ENCODE assay signal across 11 mouse cellular contexts in genomic region chr9:116965691-116966090, GRCm38 (mm10).
DNase-seq lines count a peak whose midpoint lies in the region; ATAC-seq lines count a peak whose summit lies in the region.
"Had no signal": no experiment of that assay in that cellular context is flagged by ENCODE, and none has a peak within 500 bp of the region (broad histone marks: within the 10 kb centered on the region; RNA-seq: fewer than 3 reads in every experiment).

No protein-coding gene starts in this region.

- H3K4me2 ChIP-seq in hindbrain, embryonic 16.5 days (ENCODE audit: low read length): no peak overlapping the region
- H3K4me2 ChIP-seq in limb, embryonic 13.5 days (replicated peaks): peak overlapping the region; percentile 46
- H3K4me2 ChIP-seq: heart, embryonic 15.5 days; midbrain, embryonic 12.5 days had no signal

- WGBS in hindbrain, embryonic 10.5 days: 68% methylated on average over 6 of the region's 6 CpGs
- WGBS in hindbrain, embryonic 16.5 days: 52% methylated on average over 6 of the region's 6 CpGs
- 28% methylated on average over 6 of the region's 6 CpGs for WGBS in limb, embryonic 13.5 days

- no peaks in the 10 kb centered on the region for H3K27me3 ChIP-seq in hindbrain, embryonic 10.5 days (ENCODE audit: insufficient read depth, poor library complexity, severe bottlenecking)
- H3K27me3 ChIP-seq in hindbrain, embryonic 16.5 days (replicated peaks; ENCODE audit: control insufficient read depth, insufficient read depth, low read length): no peaks in the 10 kb centered on the region
- H3K27me3 ChIP-seq in limb, embryonic 13.5 days: no peaks in the 10 kb centered on the region
- H3K27me3 ChIP-seq: heart, embryonic 15.5 days; midbrain, embryonic 12.5 days had no signal

- H3K9ac ChIP-seq in hindbrain, embryonic 16.5 days (ENCODE audit: low read depth, low read length): no peak overlapping the region
- H3K9ac ChIP-seq in limb, embryonic 13.5 days: no peak overlapping the region
- H3K9ac ChIP-seq: heart, embryonic 15.5 days; midbrain, embryonic 12.5 days had no signal

- H3K4me1 ChIP-seq in hindbrain, embryonic 10.5 days (replicated peaks): peaks cover 8% of the 10 kb centered on the region; the same call in 1 of the 2 replicates
- peaks cover 5% of the 10 kb centered on the region for H3K4me1 ChIP-seq in hindbrain, embryonic 16.5 days (ENCODE audit: control insufficient read depth, insufficient read depth, low read depth, low read length)
- peaks cover 21% of the 10 kb centered on the region for H3K4me1 ChIP-seq in limb, embryonic 13.5 days

- intact Hi-C loops in gastrocnemius, postnatal 14 days (cut with DNase I; ENCODE audit: low total_unique reads): no loop called here

- H3K4me3 ChIP-seq in hindbrain, embryonic 10.5 days: no peak overlapping the region
- no peak overlapping the region for H3K4me3 ChIP-seq in hindbrain, embryonic 16.5 days (ENCODE audit: low read length)
- no peak overlapping the region for H3K4me3 ChIP-seq in limb, embryonic 13.5 days
- H3K4me3 ChIP-seq: erythroblast, embryonic 14.5 days; heart, embryonic 15.5 days; midbrain, embryonic 12.5 days had no signal

- peak overlapping the region; percentile 43; the same call in 1 of the 2 replicates for H3K27ac ChIP-seq in hindbrain, embryonic 10.5 days
- H3K27ac ChIP-seq in hindbrain, embryonic 16.5 days (ENCODE audit: low read depth, low read length): no peak overlapping the region
- peak overlapping the region; percentile 3; the same call in 1 of the 2 replicates for H3K27ac ChIP-seq in limb, embryonic 13.5 days
- H3K27ac ChIP-seq: heart, embryonic 15.5 days; midbrain, embryonic 12.5 days had no signal

- H3K9me3 ChIP-seq in hindbrain, embryonic 10.5 days: peaks cover 4% of the 10 kb centered on the region; the same call in 1 of the 2 replicates
- no peaks in the 10 kb centered on the region; the same call in 1 of the 2 replicates for H3K9me3 ChIP-seq in hindbrain, embryonic 16.5 days (ENCODE audit: control insufficient read depth, low read length)
- H3K9me3 ChIP-seq in limb, embryonic 13.5 days: peaks cover 3% of the 10 kb centered on the region; the same call in 1 of the 2 replicates
- H3K9me3 ChIP-seq: heart, embryonic 15.5 days had no signal

- H3K36me3 ChIP-seq in hindbrain, embryonic 10.5 days: no peaks in the 10 kb centered on the region
- no peaks in the 10 kb centered on the region for H3K36me3 ChIP-seq in hindbrain, embryonic 16.5 days (ENCODE audit: control insufficient read depth, insufficient read depth, low read length)
- H3K36me3 ChIP-seq in limb, embryonic 13.5 days: peaks cover 10% of the 10 kb centered on the region
- H3K36me3 ChIP-seq: midbrain, embryonic 12.5 days had no signal

- DNase-seq in hindbrain, embryonic 10.5 days (ENCODE audit: low spot score): no peak
- DNase-seq in embryo, embryonic 10.5 days (ENCODE audit: low spot score): peak; percentile 42
- peak; percentile 33 for DNase-seq in gastrocnemius, postnatal 14 days
- no peak for DNase-seq in thymus, adult 18-20 months
- no peak for DNase-seq in layer of hippocampus, postnatal 25 days (ENCODE audit: extremely low spot score in 1 of 2, low spot score in 1 of 2)
- no peak for DNase-seq in urinary bladder, adult 2 months (ENCODE audit: low spot score)

- ATAC-seq in hindbrain, embryonic 16.5 days: no peak
- no peak for ATAC-seq in limb, embryonic 13.5 days (ENCODE audit: low FRiP score, low read depth)

Comparison
In these comparisons a context has a peak if more than half of its experiments do, and no peak if none do; other contexts are left out.
1. DNase-seq: peak in embryo, embryonic 10.5 days (single experiment) and gastrocnemius, postnatal 14 days (single experiment); none in hindbrain, embryonic 10.5 days (single experiment), thymus, adult 18-20 months (0 of 2), layer of hippocampus, postnatal 25 days (0 of 2) and urinary bladder, adult 2 months (single experiment).